Mouse (Mus musculus) urinary bladder, postnatal 10 days (tissue): ENCODE results near the gene Rad51b.

Experiments used
- DNase-seq: peaks from one replicate; pipeline ENCODE4 v3.0.0; 2022; ENCODE audit warnings: low spot score

Rad51b gene

DNA sequence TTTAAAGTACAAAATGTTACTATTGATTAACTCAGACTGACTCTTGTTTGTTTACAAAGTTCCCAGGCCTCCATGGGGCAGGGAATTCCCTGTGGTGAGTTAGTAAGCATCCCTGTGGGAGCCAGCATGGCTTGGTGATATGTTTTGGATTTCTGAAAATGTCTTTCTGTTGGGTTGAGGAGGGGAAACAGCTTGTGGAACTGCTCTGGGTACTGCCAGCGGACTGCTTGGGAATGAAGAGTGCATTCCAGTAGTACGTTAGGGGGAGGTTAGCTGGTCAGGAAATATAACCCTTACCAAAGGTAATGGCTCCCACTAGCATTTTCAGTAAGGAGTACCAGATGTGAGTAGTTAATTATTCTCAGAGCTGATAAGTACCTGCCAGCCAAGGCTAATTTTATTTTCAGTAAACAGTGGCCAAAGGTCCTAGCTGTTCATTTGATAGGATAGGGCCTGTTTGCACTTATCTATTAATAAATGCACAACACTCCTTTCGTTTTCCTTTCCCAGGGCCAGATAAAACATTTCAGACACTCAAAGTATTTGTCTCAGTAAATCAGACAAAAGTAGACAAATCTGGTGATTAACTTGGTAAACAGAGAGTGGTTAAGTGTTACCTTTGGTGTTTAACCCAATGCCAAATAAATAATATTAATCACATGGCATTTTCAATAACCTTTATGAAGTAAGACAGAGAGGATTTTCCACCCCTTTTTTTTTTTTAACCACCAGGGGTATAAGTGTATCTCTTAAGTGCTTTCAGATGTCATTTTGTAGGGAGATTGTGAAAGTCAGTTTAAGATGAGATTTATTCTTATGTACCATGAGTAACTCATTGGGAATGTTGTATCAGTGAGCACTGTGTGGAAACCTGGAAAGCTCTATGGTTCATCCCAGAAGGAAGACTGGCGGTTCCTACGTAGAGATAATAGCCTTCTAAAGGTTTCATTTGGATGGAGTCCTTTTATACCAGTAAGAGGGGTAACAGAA lies 235.0 kb downstream of the Rad51b start:
- DNase-seq, result no peak

DNA sequence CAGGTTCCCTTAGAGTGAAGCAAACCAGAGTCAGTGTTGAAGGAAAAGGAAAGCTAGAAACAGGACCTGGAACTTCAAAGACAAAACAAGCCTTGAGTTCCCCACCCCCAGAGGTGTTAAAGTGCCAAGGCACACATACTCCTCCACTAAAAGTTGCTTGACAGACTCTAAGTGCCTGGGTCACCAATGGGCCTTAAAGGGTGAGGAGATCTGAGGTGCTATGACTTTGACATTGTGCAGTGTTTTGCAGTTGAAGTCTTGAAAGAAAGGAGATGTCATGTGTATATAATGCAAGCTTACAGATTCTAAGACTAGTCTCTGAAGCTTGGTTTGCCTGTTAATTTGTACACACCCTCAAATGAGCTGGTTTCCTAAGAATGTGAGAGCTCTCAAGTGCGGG lies 237.7 kb downstream of the Rad51b start:
- no peak for DNase-seq

DNA sequence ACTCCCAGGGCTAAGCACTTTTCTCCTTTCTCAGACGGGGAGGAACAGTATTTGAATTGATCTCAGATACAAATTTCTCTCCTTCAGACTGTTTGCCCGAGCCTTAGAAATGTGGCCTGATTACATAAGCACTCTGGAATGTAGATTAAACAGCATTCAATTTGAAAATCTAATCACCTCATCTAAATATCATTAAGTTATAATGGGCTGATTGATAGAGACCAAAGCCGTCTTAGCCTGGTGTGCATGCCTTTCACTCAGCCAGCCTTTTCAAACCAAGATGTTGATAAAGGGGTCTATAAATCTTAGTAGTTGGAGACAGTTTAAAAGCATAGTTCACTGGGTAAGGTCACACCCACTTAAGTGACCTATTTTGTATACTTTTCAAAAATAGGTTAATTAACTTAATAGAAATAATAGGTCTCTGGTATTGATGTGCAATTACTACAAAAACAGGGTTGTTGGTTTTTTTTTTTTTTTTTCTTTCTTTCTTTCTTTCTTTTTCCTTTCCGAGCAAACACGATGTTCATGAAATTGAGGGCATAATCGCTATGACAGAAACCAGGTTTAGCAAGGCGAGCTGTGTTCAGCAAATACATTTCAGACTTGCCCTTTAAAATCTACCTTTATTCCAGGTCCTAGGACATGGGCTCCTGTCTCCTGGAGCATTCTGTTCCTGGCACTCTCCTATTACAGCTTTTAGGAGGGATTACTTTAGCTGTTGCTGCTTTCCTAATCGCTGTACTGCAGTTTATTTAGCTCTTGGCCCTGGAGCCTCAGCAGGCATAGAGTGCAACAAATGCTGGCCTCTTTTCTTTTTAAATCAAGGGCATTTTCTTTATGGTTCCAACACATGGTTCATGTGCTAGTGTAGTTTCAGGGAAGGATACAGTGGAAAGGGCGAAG lies 238.7 kb downstream of the Rad51b start:
- DNase-seq, result no peak

DNA sequence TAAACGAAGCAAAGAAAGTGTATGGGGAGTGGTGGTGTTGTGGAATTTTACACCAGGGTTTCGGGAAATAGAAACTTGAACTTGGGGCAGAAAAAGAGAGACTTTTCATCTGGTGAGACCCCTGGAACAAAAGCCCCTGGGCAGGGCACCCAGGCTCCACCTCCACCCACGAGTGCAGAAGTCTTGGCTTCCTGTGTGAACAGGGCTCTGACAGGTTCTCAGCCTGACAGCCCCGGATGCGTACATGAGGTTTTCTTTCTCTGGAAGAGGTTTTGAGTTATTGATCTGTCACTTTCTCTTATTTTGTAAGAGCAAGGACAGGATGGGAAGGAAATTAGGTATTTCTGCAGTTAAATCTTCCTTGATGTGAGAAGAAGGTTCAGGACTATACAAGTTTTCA lies 243.1 kb downstream of the Rad51b start:
- no peak for DNase-seq

DNA sequence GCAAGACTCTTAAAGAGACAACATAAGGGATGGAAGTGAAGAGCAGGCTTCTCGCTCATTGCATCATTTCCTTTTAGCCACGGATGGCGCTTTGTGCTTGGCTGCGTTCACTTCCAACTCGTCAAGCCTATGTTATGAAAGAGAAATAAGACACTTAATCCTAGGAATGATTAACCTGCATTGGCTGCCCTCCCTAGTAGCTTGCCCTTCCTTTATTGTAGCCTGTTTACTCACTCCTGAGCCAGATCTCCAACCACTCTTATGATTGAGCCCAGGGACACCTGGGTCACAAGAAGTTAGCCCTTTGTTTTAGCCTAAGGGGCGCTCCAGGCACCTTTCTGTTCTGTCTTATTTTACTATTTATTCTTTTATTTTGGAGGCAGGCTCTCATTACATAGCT lies 244.5 kb downstream of the Rad51b start:
- DNase-seq, result no peak

DNA sequence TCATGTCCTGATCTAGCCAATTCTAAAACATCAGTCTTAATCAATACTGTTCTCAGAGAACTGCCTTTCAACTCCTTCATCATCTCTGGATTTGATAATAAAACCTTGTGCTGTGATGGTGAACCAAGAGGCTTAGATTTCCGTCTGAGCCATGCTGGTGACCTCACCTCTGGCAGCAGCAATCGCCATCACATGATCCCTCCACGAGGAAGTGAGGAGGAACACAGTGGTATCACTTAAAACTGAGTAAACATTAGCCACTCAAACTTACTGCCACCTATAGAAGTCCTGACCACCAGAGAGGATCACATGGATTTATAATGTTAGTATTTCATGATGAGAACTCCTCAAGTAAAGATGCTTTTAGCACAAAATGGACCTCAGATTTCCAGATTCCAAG lies 248.0 kb downstream of the Rad51b start:
- no peak for DNase-seq

DNA sequence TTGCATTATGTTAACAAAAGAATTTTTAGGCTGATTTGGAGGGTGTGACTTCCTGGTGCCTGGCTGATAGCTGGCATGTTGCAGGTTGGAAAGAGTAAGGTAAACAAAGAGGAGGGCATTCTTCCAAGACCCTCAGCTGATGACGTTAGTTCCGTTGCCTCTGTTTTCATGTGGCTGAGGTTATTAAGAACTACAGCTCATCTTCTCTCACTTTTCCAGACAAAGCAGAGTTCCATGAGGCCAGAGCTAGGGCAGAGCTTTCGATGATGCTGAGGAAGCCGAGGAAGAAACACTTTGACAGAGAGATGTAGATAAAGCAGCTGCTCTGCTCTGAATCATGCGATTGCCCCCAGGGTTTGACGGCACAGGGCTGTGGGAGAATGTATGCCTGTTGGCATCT lies 250.5 kb downstream of the Rad51b start:
- no peak for DNase-seq

DNA sequence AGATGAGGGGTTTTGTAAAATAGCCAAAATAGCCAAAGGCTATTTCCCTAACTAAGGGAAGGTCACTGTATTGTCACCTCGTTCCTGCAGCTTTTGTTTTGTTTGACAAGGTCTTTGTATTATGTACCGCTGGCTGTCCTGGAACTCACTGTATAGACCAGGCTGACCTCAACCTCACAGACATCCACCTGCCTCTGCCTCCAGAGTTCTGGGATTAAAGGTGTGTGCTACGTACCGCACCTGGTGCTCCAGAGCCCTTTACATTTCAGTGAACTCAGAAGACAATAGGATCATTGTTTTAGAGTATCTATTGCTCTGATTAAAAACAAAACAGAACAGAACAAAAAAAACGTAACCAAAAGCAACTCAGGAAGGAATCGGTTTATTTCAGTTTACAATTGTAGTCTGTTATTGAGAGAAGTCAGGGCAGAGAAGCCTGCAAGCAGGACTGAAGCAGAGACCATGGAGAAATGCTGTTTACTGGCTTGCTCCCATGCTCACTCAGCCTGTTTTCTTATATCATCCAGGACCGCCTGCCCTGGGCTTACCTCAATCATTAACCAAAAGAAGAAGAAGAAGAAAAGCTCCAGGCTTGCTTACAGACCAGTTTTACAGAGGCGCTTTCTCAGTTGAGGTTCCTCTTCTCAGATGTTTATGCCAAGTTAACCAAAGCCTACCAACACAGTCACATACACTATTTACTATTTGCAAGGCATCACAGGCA lies 251.7 kb downstream of the Rad51b start:
- no peak for DNase-seq

DNA sequence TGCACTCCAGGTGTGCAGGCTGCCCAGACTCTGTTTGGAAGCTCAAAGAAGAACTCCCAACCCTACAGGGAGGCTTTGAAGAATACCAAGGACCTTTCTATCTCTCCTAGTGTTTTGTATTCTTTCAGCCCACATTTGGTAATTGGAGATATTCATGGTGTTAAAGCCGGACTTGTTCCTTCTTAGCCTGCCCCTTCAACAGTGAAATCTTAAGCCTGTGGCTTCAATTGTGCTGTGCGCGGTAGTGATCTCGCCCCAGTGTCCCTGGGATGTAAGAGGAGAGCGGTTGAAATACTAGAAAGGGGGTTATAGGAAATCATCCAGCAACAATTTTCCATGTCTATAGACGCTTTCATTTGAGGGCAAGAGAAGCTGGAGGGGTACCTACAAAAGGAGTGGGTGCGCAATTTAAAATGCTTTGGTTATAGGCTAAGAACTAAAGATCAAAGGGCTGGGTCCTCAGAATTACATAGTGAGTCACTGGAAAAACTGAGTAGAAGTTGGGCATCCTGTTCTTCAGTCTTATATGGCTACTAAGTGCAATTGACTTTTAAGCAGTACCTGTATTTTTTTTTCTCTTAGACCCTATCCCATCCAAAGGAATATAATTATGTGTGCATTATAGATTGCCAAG lies 253.1 kb downstream of the Rad51b start:
- no peak for DNase-seq

DNA sequence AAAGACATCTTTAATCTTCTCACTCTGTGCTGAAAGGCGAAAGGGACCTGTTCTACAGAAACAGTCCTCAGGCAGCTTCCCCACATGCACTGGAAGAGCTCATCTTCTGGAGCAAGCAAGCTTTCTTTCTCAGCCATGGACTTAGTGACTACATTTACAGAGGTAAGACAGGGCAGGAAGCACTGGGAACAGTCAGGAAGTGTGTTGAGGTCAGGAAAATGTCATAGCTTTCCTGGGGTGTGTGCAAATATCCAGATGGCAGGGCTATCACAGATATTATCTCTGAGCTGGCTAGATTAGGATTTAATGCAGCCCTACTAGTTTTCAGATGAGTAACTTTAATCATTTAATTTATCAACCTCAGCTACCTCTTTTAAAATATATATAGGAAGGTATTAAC lies 254.2 kb downstream of the Rad51b start:
- no peak for DNase-seq

DNA sequence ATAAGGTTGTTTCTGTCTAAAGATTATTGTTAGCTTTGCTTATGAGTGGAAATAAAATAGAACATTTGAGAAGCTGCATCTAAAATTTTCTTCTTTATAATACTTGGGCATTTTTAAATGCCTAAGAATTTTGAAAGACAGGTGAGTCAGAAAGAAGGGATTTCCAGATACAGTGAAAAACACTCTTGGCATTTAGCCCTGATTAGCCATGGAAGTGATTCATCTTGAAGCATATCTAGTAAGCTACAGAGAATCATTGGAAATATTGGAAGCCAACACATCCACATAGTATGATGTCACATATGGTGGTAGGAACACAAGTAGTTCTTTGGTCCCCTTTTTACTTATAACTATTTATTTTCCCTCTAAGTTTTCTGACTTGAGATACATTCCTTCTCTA lies 256.0 kb downstream of the Rad51b start:
- no peak for DNase-seq

DNA sequence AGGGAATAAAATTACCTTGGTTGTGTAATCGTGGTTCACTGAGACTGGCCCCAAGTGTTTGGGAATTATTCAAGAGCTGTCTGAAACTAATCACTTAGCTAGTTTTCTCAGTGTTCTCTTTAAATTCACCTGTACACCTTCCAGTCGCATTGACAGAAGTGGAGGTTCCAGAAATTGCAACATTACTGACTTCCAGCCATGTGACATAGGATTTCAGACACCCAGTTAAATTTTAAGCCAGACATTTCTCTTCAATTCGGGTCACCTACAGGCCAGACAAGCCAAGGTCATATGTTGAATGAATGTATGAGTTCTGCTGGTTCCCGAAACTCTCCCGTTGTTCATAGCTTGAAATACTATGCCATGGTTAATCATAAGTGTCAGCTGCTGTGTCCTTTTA lies 260.8 kb downstream of the Rad51b start:
- DNase-seq, result no peak

DNA sequence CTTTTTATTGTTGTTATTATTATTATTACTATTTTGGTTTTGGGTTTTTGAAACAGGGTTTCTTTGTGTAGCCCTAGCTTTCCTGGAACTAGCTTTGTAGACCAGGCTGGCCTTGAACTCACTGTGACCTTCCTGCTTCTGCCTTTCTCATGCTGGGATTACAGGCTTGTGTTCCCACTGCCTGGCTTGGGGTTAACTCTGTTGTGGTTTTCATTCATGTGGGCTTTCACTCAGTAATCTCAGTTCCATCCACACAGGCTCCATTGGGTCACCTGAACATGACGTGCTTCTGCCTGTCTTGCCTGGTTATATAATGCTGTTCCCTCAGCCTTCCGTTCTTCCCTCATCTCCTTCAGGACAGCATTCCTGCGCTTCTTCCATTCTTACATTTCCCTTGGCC lies 261.6 kb downstream of the Rad51b start:
- no peak for DNase-seq

DNA sequence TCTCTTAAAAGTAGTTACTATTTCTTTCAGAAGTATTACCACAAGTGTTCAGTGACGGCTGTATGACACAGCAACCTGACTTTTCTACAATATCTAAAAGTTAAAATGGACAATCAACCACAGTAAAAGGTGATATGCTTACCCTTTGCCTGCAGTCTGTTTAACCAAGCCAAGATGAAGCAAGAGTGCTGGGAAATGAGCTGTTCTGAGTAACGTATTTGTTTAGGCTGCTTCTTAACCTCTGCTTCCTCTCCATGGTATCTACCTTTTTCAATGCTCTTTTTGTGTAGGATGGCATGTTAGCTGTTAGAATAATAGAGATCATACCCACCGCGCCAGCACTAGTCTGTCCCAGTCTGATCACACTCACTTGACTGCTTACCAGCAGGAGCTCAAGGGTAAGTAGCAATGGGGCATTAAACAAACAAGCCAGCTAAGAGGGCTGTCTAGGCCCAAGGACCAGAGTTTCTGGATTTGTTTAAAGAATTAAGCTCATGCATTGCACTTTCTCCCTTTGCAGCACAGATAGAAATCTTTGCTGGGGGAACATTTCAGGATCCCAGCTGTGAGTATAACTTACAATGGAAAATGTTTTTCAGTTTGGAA lies 262.4 kb downstream of the Rad51b start:
- no peak for DNase-seq

DNA sequence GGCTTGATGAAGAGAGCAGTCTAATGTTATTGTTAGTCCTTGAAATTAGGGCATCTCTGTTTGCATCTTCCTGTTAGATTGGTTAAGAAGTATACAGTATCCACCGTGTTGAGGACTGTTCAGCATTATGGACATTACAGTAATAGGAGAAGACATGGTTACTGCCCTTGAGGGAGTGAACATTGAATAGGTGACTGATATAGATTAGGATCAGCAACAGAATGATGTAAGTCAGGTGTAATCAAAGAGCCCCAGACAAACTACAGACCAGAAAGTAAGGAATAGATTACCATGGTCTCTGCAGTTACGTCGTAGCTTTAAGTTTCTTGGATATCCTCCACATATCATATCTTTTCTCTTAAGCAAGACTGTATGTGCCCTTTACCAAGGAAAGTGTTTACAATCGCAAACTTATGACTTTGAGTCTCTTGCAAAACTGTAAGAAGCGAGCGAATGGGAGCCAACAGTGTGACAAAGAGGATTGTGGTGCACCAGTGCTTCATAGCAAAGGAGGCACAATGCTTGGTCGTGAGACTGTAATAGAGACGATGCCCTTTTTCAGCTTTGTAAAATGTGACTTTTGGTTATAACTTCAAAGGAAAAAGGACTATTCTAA lies 263.1 kb downstream of the Rad51b start:
- no peak for DNase-seq

DNA sequence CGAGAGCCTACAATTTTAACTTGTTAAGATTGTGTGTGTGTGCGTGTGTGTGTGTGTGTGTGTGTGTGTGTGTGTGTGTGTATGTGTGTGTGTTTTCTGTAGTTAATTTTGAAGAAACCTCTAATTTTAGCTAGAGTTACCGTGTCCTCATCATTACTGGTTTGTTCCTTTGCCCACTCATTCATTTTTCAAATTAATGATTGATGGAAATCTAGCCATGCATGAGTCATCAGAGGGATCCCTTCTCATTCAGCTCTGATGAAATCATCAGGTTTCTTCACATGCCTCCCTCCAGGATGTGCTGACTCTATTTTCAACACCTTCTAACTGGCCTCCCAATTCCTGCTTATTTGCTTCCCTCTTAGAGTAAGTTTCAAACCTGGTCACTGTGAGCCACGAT lies 263.8 kb downstream of the Rad51b start:
- no peak for DNase-seq

DNA sequence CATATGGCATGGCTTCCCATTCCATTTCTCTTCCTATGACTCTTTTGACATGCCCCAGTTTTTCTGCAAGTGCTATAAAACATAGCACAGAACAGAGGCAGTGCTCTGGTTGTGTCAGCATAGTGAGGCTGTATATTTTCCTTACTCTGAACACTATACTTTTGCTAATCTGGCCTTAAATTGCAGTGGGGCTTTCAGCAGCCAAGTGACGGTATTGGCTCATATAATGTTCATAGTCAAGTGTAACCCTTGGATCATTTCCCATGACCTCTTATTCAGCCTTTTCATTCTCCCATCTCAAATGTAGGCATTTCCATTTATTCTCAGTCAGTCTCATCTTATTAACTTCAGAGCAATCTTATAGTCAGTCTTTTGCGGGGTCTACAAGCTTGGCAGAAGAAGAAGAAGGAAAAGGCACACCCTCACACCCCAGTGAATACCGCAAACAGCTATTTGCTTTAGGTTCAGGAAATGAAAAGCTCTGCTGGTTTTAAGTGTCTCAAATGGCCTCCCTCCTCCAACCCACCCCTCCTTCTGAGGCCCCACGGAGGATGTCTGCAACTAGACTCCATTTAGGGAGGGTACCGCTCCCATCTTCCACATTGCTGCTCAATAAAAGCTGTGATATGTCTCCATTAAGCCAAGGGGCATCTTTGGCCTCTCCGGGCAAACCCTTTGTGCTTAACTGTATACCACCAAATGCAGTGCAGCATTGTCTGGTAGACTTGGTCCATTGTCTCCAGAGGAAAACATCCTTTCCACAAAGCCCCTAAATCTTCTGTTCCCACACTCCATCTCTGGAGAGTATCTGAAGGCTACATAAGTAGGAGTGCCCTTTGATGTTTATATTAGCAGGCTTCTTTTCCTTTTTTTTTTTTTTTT lies 277.3 kb downstream of the Rad51b start:
- no peak for DNase-seq

DNA sequence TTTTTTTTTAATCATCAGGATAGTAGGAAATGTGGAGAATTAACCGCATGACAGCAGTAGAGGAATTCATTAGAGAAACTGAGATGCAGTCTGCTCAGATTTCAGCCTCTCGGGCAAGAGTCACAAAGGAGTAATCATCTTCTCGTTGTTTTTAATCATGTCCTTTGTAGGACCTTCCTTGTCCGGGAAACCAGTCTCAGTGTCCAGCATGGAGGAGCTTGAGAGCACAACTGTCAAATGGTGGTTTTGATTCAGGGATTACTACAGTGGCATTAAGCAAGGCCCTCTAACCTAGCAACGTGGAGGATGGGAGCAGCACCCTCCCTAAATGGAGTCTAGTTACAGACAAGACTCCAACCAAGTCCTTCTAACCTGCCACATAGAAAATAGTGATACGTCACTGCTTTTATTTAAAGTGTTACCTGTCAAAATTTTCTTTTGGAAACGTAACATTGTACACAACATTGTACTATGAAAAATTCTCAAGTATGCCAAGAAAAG lies 278.0 kb downstream of the Rad51b start:
- no peak for DNase-seq

DNA sequence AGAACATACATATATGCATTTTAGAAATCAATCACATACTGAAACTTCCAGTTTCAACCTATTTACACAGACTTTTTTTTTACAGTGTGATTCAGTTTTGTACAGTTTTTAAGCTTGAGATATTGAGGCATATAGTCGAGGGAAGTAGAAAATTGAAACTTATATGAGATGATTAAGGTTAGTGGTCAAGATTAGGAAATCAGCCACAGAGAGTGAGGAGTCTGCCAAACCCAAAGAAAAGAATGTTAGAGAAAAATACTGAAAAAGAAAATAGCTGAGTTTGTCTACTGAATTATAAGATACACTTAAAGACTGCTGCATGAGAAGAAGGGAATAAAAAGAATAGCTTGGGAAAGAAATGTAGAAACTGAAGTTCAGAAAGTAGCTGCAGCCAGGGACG lies 280.4 kb downstream of the Rad51b start:
- no peak for DNase-seq
